Mouse (Mus musculus) midbrain, embryonic 14.5 days (tissue): ENCODE results near the gene Slc19a3. TPM values are rescaled to one million over a fixed set of nuclear protein-coding genes. Genes with fewer than 3 reads are reported as not detected.

Experiments used
- ATAC-seq: fragments of 200-750 bp; cut with Nextera tagmentation; 2 replicates; pipeline ENCODE4 v1.8.0; 2017; ENCODE audit warnings: moderate number of reproducible peaks, moderate library complexity; ENCODE audit not compliant: low FRiP score, low TSS enrichment
- DNase-seq: peaks from one replicate; pipeline ENCODE4 v3.0.0-alpha.2; 2015
- H3K27ac ChIP-seq: fragments of 300-500 bp; sonication (generic); replicated peaks from 2 replicates; pipeline ENCODE4 v1.5.1; 2014; ENCODE audit warnings: mild to moderate bottlenecking, low read depth, low read length, moderate library complexity
- H3K27me3 ChIP-seq: fragments of 300-500 bp; sonication (generic); 2 replicates; pipeline ENCODE4 v1.6.1; 2014; ENCODE audit warnings: low read length, control low read depth, mixed read lengths; ENCODE audit not compliant: control insufficient read depth, insufficient read depth
- H3K36me3 ChIP-seq: fragments of 300-500 bp; sonication (generic); 2 replicates; pipeline ENCODE4 v1.6.1; 2014; ENCODE audit warnings: low read length, control low read depth; ENCODE audit not compliant: control insufficient read depth, insufficient read depth
- H3K4me1 ChIP-seq: fragments of 300-500 bp; sonication (generic); 2 replicates; pipeline ENCODE4 v1.6.1; 2014; ENCODE audit warnings: mild to moderate bottlenecking, antibody characterized with exemption, low read length, control low read depth; ENCODE audit not compliant: control insufficient read depth, insufficient read depth
- H3K4me2 ChIP-seq: fragments of 300-500 bp; sonication (generic); 2 replicates; pipeline ENCODE4 v1.6.1; 2014; ENCODE audit warnings: mild to moderate bottlenecking, low read length, moderate library complexity
- H3K4me3 ChIP-seq: fragments of 300-500 bp; sonication (generic); replicated peaks from 2 replicates; pipeline ENCODE4 v1.5.1; 2014; ENCODE audit warnings: low read depth, low read length
- H3K9ac ChIP-seq: fragments of 300-500 bp; sonication (generic); replicated peaks from 2 replicates; pipeline ENCODE4 v1.6.1; 2014; ENCODE audit warnings: mild to moderate bottlenecking, low read length, moderate library complexity
- H3K9me3 ChIP-seq: fragments of 300-500 bp; sonication (generic); 2 replicates; pipeline ENCODE4 v1.6.1; 2016; ENCODE audit warnings: low read length, control low read depth, mixed read lengths; ENCODE audit not compliant: control insufficient read depth
- WGBS: fragments of 180-500 bp; shearing (Covaris S2); extraction: QIAGEN DNeasy Blood & Tissue Kit; methylation state at CpG from one replicate; pipeline ENCODE4 v1.1.7; 2014; 5-methylcytosine and 5-hydroxymethylcytosine counted together
- polyA plus RNA-seq: library from polyadenylated mRNA; unstranded; fragments of >200 nt; fragmentation: Nextera tagmentation; extraction: Ambion mirVana; gene quantifications from 2 replicates; pipeline ENCODE4 v1.2.1, GENCODE M21; 2014

Slc19a3 gene
- polyA plus RNA-seq, 1 experiment from 2014 or later = 0.79 TPM

DNA sequence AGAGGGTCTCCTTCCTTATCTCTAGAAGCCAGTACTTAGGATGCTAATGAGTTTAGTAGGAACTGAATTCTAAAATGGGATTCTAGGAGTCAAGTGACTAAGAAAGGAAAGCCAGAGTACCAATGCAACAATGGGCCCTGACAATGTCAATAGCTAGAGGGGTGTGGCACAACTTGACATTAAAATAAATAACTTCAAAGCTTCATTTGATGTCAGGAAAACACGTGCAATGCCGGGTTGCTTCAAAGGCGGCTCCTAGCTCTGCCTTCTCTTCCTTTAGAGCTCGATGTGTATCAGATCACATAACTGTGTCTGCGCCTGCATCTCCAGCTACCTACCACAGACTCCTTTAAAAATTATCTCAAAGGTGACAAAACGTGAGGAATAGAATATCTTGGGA is 64.3 kb downstream of the Slc19a3 start:
- Histone ChIP-seq H3K4me3 (no peak overlapping the region), H3K27ac (no peak overlapping the region), H3K9me3 (no peaks in the 10 kb centered on the region), H3K27me3 (no peaks in the 10 kb centered on the region), H3K36me3 (no peaks in the 10 kb centered on the region), H3K9ac (no peak overlapping the region), H3K4me1 (no peaks in the 10 kb centered on the region), H3K4me2 (no peak overlapping the region)
- WGBS = 63% methylated on average over 6 of the region's 6 CpGs
- ATAC-seq (no peak), DNase-seq (no peak)

- no peak for ATAC-seq
These were observed 65.0 kb downstream of the Slc19a3 start for GRCm38 (mm10) chr1:82973244-82973643.

DNA sequence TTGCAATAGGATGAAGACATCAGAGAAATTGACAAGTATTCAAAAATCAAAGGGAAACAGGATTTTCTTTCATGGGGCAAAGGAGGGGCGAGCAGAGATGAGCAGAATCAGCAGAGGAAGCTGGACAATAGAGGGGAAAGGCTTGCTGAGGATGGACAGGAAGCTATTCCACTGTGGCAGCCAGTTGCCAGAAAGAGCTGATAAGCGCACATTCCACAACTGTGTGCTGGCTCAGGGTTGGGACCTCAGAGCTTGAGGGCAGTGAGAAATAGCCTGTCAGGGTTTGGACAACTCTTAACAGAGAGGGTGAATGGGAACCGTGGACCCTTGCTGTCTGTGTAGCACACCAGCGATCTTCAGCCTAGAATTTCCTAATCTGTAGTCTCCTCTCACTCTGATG is 66.2 kb downstream of the Slc19a3 start:
- no peaks in the 10 kb centered on the region for H3K27me3 ChIP-seq
- H3K27ac ChIP-seq = no peak overlapping the region
- 31% methylated on average over 4 of the region's 4 CpGs for WGBS
- no peaks in the 10 kb centered on the region for H3K36me3 ChIP-seq
- H3K4me2 ChIP-seq = no peak overlapping the region
- no peak overlapping the region for H3K4me3 ChIP-seq
- no peaks in the 10 kb centered on the region for H3K9me3 ChIP-seq
- DNase-seq = no peak
- ATAC-seq = no peak; the same call in 1 of the 2 replicates
- H3K4me1 ChIP-seq = no peaks in the 10 kb centered on the region
- no peak overlapping the region for H3K9ac ChIP-seq

More at GRCm38 (mm10) chr1:82973244-82973643, 65.0 kb downstream of the Slc19a3 start:
- no peaks in the 10 kb centered on the region for H3K4me1 ChIP-seq
- H3K4me3 ChIP-seq = no peak overlapping the region
- no peaks in the 10 kb centered on the region for H3K36me3 ChIP-seq
- no peak overlapping the region for H3K4me2 ChIP-seq
- DNase-seq = no peak
- H3K9me3 ChIP-seq = no peaks in the 10 kb centered on the region
- 86% methylated on average over 1 of the region's 1 CpGs for WGBS
- H3K27me3 ChIP-seq = no peaks in the 10 kb centered on the region
- no peak overlapping the region for H3K9ac ChIP-seq
- no peak overlapping the region for H3K27ac ChIP-seq

- Histone ChIP-seq H3K27ac (no peak overlapping the region), H3K36me3 (no peaks in the 10 kb centered on the region), H3K4me3 (no peak overlapping the region), H3K27me3 (no peaks in the 10 kb centered on the region), H3K4me2 (no peak overlapping the region), H3K4me1 (no peaks in the 10 kb centered on the region), H3K9ac (no peak overlapping the region), H3K9me3 (no peaks in the 10 kb centered on the region)
- WGBS = 69% methylated on average over 3 of the region's 3 CpGs
- ATAC-seq = no peak
- DNase-seq = no peak
These were observed 71.8 kb downstream of the Slc19a3 start for GRCm38 (mm10) chr1:82966413-82966812.

Other genes with a start within 250 kb of the Slc19a3 start
- gene Agfg1, start 199.0 kb downstream of the Slc19a3 start, polyA plus RNA-seq = 32.4 and 43.7 TPM in 2 replicates
- 0.46 and 0.66 TPM in 2 replicates for gene A030005L19Rik, start 125.1 kb downstream of the Slc19a3 start, polyA plus RNA-seq
- gene A030014E15Rik, start 113.5 kb downstream of the Slc19a3 start, polyA plus RNA-seq = not detected in 2 replicates
- gene Gm6217, start 107.0 kb downstream of the Slc19a3 start, polyA plus RNA-seq = not detected in 2 replicates
- gene A030003K21Rik, start 95.1 kb downstream of the Slc19a3 start, polyA plus RNA-seq = not detected in 2 replicates
- gene Gm7544, start 82.4 kb downstream of the Slc19a3 start, polyA plus RNA-seq = not detected in 2 replicates
- not detected in 2 replicates for gene Gm47955, start 78.2 kb downstream of the Slc19a3 start, polyA plus RNA-seq
- not detected in 2 replicates for gene Gm47959, start 37.9 kb downstream of the Slc19a3 start, polyA plus RNA-seq
- not detected in 2 replicates for gene Krtap28-10, start 4.0 kb upstream of the Slc19a3 start, polyA plus RNA-seq
- gene Gm47969, start 6.5 kb upstream of the Slc19a3 start, polyA plus RNA-seq = not detected in 2 replicates
- not detected in 2 replicates for gene A030005K14Rik, start 20.9 kb upstream of the Slc19a3 start, polyA plus RNA-seq
- gene Krtap28-13, start 22.5 kb upstream of the Slc19a3 start, polyA plus RNA-seq = not detected in 2 replicates
- not detected in 2 replicates for gene Ccl20, start 78.3 kb upstream of the Slc19a3 start, polyA plus RNA-seq
- gene Daw1, start 121.3 kb upstream of the Slc19a3 start, polyA plus RNA-seq = 0.80 and 1.00 TPM in 2 replicates